Mouse (Mus musculus) heart, adult 2 months (tissue): ENCODE measurements at regions not wholly inside any gene's neighbourhood (a gene's known extent, or its start where the extent isn't known, plus 50 kb on each side); places are given as distances from the start of the nearest gene placed in this dataset.

Experiments used
- CTCF ChIP-seq: fragments of 200-600 bp; IDR thresholded peaks from 2 replicates; pipeline ENCODE4 v1.8.1; 2022; ENCODE audit warnings: antibody characterized with exemption, mild to moderate bottlenecking, moderate library complexity
- POLR2A ChIP-seq: fragments of 200-500 bp; IDR thresholded peaks from 2 replicates; pipeline ENCODE4 v1.6.1; 2011; ENCODE audit warnings: mild to moderate bottlenecking, low read depth, low read length, control low read depth; ENCODE audit not compliant: insufficient read depth

- TF ChIP-seq POLR2A (no peak), CTCF (no peak)
These were observed 487.2 kb downstream of the Epha4 start for GRCm38 (mm10) chr1:77027656-77028055.
